ENCODE assay signal across 8 mouse cellular contexts in the genomic region with DNA sequence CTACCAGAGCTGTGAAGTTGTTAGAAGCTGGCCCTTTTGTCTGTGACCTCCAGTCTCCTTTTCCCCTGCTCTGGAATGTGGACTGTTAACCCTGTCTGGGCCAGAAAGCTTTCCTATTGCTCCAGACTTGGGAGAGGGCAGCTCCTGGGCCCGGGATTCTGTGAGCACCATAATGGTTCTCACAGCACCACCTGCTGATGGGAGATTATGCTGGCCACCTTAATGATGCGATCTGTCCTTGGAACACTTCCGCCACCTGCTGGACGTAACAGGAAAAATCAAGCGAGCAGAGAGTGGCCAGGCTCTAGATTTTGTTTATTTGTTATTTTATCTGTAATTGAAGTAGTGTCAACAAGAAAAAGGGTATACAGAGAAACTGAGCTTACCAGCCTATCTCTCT. TPM values are rescaled to one million over a fixed set of nuclear protein-coding genes. Genes with fewer than 3 reads are reported as not detected.
DNase-seq lines count a peak whose midpoint lies in the region; ATAC-seq lines count a peak whose summit lies in the region.

No protein-coding gene starts in this region.

- H3K4me2 ChIP-seq in embryonic facial prominence, embryonic 14.5 days (ENCODE audit: low read depth, low read length) = no peak overlapping the region
- no peak overlapping the region for H3K4me2 ChIP-seq in limb, embryonic 12.5 days

- no peaks in the 10 kb centered on the region for H3K9me3 ChIP-seq in embryonic facial prominence, embryonic 14.5 days (ENCODE audit: control insufficient read depth, low read length)
- H3K9me3 ChIP-seq in limb, embryonic 12.5 days = no peaks in the 10 kb centered on the region

- peaks cover 39% of the 10 kb centered on the region for H3K27me3 ChIP-seq in embryonic facial prominence, embryonic 14.5 days (replicated peaks; ENCODE audit: control insufficient read depth, insufficient read depth, low read length)
- peaks cover 52% of the 10 kb centered on the region for H3K27me3 ChIP-seq in limb, embryonic 12.5 days

- no peak overlapping the region for H3K9ac ChIP-seq in embryonic facial prominence, embryonic 14.5 days (ENCODE audit: low read depth, low read length)
- H3K9ac ChIP-seq in limb, embryonic 12.5 days (replicated peaks) = no peak overlapping the region

- ATAC-seq in embryonic facial prominence, embryonic 14.5 days (ENCODE audit: low read depth) = peak; percentile 75
- peak; percentile 37; the same call in 1 of the 2 replicates for ATAC-seq in limb, embryonic 12.5 days (ENCODE audit: insufficient number of reproducible peaks, insufficient read depth, low FRiP score, low TSS enrichment, low read depth)
- peak; percentile 72 for ATAC-seq in monocyte, adult 5-6 weeks (replicated peaks; ENCODE audit: insufficient number of reproducible peaks, low FRiP score, low TSS enrichment, poor library complexity, severe bottlenecking)

- H3K36me3 ChIP-seq in embryonic facial prominence, embryonic 14.5 days (ENCODE audit: control insufficient read depth, insufficient read depth, low read length) = no peaks in the 10 kb centered on the region; the same call in 1 of the 2 replicates
- H3K36me3 ChIP-seq in limb, embryonic 12.5 days = no peaks in the 10 kb centered on the region

- no peaks in the 10 kb centered on the region for H3K4me1 ChIP-seq in embryonic facial prominence, embryonic 14.5 days (ENCODE audit: control insufficient read depth, insufficient read depth, low read length)
- peaks cover 47% of the 10 kb centered on the region for H3K4me1 ChIP-seq in limb, embryonic 12.5 days (replicated peaks)

- no peak overlapping the region for H3K4me3 ChIP-seq in embryonic facial prominence, embryonic 14.5 days (ENCODE audit: low read depth, low read length)
- H3K4me3 ChIP-seq in limb, embryonic 12.5 days (replicated peaks) = no peak overlapping the region

- WGBS in embryonic facial prominence, embryonic 14.5 days = 0% methylated on average over 5 of the region's 5 CpGs
- WGBS in limb, embryonic 12.5 days = under 1% methylated on average over 5 of the region's 5 CpGs

- no peak overlapping the region for H3K27ac ChIP-seq in embryonic facial prominence, embryonic 14.5 days (replicated peaks; ENCODE audit: low read depth, low read length)
- H3K27ac ChIP-seq in limb, embryonic 12.5 days = no peak overlapping the region

- DNase-seq in 3134 (ENCODE audit: extremely low read depth, insufficient read length, low spot score) = peak; percentile 40
- DNase-seq in adrenal gland, postnatal 4 days (ENCODE audit: low spot score in 2 of 2) = peak; percentile 31 to 67
- DNase-seq in embryonic facial prominence, embryonic 14.5 days (ENCODE audit: low spot score) = peak; percentile 93
- DNase-seq in heart, adult 8-10 months (ENCODE audit: low spot score) = peak; percentile 86
- peak; percentile 71 to 88 for DNase-seq in kidney, adult 8-10 months
- peak; percentile 63 to 83 for DNase-seq in spleen, postnatal 4 days (ENCODE audit: low spot score in 2 of 2)

RNA-seq across cellular contexts. Expression of gene Sost, which starts 2.0 kb away (rescaled TPM):
- under 1 TPM; 0.20 to 0.25 TPM for total RNA-seq in adrenal gland, postnatal 4 days (2021)
- not detected in 2 replicates for polyA plus RNA-seq in embryonic facial prominence, embryonic 14.5 days (2014; fragmentation: Nextera tagmentation; extraction: Ambion mirVana)
- total RNA-seq in heart, adult 8-10 months (2022) = 1 to 10 TPM in 3 of 4 experiments, under 1 TPM in 1; 0.65 to 1.9 (median 1.2) TPM
- 1.1 and 1.2 TPM in 2 replicates for polyA plus RNA-seq in limb, embryonic 12.5 days (2016; fragmentation: Nextera tagmentation; extraction: Ambion mirVana)
- total RNA-seq in monocyte, adult 5-6 weeks (2017) = not detected in 3 replicates

RNA-seq across cellular contexts. Expression of gene Cfap97d1, which starts 15.3 kb away (rescaled TPM):
- not detected for total RNA-seq in adrenal gland, postnatal 4 days (2021)
- not detected in 2 replicates for polyA plus RNA-seq in embryonic facial prominence, embryonic 14.5 days (2014; fragmentation: Nextera tagmentation; extraction: Ambion mirVana)
- not detected for total RNA-seq in heart, adult 8-10 months (2022)
- polyA plus RNA-seq in limb, embryonic 12.5 days (2016; fragmentation: Nextera tagmentation; extraction: Ambion mirVana) = not detected in 2 replicates
- 2.4 TPM in 1 of 3 replicates, not detected in the others for total RNA-seq in monocyte, adult 5-6 weeks (2017)

RNA-seq across cellular contexts. Expression of gene Dusp3, which starts 18.0 kb away (rescaled TPM):
- total RNA-seq in adrenal gland, postnatal 4 days (2021) = 10 to 100 TPM; 62.2 to 71.6 TPM
- polyA plus RNA-seq in embryonic facial prominence, embryonic 14.5 days (2014; fragmentation: Nextera tagmentation; extraction: Ambion mirVana) = 33.3 and 38.3 TPM in 2 replicates
- 100 to 1,000 TPM; 107 to 186 (median 147) TPM for total RNA-seq in heart, adult 8-10 months (2022)
- 11.2 and 11.6 TPM in 2 replicates for polyA plus RNA-seq in limb, embryonic 12.5 days (2016; fragmentation: Nextera tagmentation; extraction: Ambion mirVana)
- total RNA-seq in monocyte, adult 5-6 weeks (2017) = 32.4 to 36.2 TPM (median 35.3 TPM) in 3 replicates

RNA-seq across cellular contexts. Expression of gene Mpp3, which starts 59.5 kb away (rescaled TPM):
- 10 to 100 TPM; 19.2 to 24.4 TPM for total RNA-seq in adrenal gland, postnatal 4 days (2021)
- polyA plus RNA-seq in embryonic facial prominence, embryonic 14.5 days (2014; fragmentation: Nextera tagmentation; extraction: Ambion mirVana) = 6.3 and 6.4 TPM in 2 replicates
- 1 to 10 TPM in 3 of 4 experiments, under 1 TPM in 1; 0.92 to 2.6 (median 1.5) TPM for total RNA-seq in heart, adult 8-10 months (2022)
- polyA plus RNA-seq in limb, embryonic 12.5 days (2016; fragmentation: Nextera tagmentation; extraction: Ambion mirVana) = 13.7 and 16.3 TPM in 2 replicates
- not detected in 3 replicates for total RNA-seq in monocyte, adult 5-6 weeks (2017)

Comparison
In these comparisons a context has a peak if more than half of its experiments do, and no peak if none do; other contexts are left out.
1. DNase-seq: peak in every context shown above with its lines; median percentile 93 in embryonic facial prominence, embryonic 14.5 days; 86 in heart, adult 8-10 months; 80 in kidney, adult 8-10 months; 73 in spleen, postnatal 4 days; 49 in adrenal gland, postnatal 4 days; 40 in 3134.